Mouse (Mus musculus) liver, postnatal 0 days (tissue): ENCODE measurements around the gene Atxn1. TPM values are rescaled to one million over a fixed set of nuclear protein-coding genes. Genes with fewer than 3 reads are reported as not detected.

Experiments
- ATAC-seq: fragments of 200-750 bp; cut with Nextera tagmentation; 2 replicates; pipeline ENCODE4 v1.8.0; 2017; ENCODE audit warnings: mild to moderate bottlenecking, moderate library complexity
- DNase-seq: peaks from one replicate; pipeline ENCODE4 v3.0.0-alpha.2; 2016
- H3K27ac ChIP-seq: fragments of 300-500 bp; sonication (generic); 2 replicates; pipeline ENCODE4 v1.5.1; 2014; ENCODE audit warnings: antibody characterized with exemption, moderate library complexity, mild to moderate bottlenecking, low read depth
- H3K27me3 ChIP-seq: fragments of 300-500 bp; sonication (generic); 2 replicates; pipeline ENCODE4 v1.6.1; 2014; ENCODE audit warnings: low read length, control low read depth, mixed read lengths; ENCODE audit not compliant: insufficient read depth
- H3K36me3 ChIP-seq: fragments of 300-500 bp; sonication (generic); replicated peaks from 2 replicates; pipeline ENCODE4 v1.6.1; 2014; ENCODE audit warnings: mild to moderate bottlenecking, control low read depth, low read length, moderate library complexity, mixed read lengths; ENCODE audit not compliant: insufficient read depth
- H3K4me1 ChIP-seq: fragments of 300-500 bp; sonication (generic); 2 replicates; pipeline ENCODE4 v1.6.1; 2014; ENCODE audit warnings: antibody characterized with exemption, mild to moderate bottlenecking, control low read depth; ENCODE audit not compliant: insufficient read depth
- H3K4me2 ChIP-seq: fragments of 300-500 bp; sonication (generic); 2 replicates; pipeline ENCODE4 v1.6.1; 2014; ENCODE audit warnings: low read depth, mild to moderate bottlenecking, low read length, moderate library complexity, mixed read lengths
- H3K4me3 ChIP-seq: fragments of 300-500 bp; sonication (generic); 2 replicates; pipeline ENCODE4 v1.5.1; 2014; ENCODE audit warnings: low read depth, low read length
- H3K9ac ChIP-seq: fragments of 300-500 bp; sonication (generic); replicated peaks from 2 replicates; pipeline ENCODE4 v1.6.1; 2014; ENCODE audit warnings: mild to moderate bottlenecking, moderate library complexity
- H3K9me3 ChIP-seq: fragments of 300-500 bp; sonication (generic); 2 replicates; pipeline ENCODE4 v1.6.1; 2016; ENCODE audit warnings: mild to moderate bottlenecking, control low read depth, low read length, mixed read lengths
- CTCF ChIP-seq: sonication (generic); IDR thresholded peaks from 2 replicates; pipeline ENCODE4 v1.5.1; 2016; ENCODE audit warnings: antibody characterized with exemption, low read depth
- EP300 ChIP-seq: IDR thresholded peaks from 2 replicates; pipeline ENCODE4 v1.6.1; 2016; ENCODE audit warnings: antibody characterized with exemption, low read depth, mild to moderate bottlenecking
- WGBS: fragments of 180-500 bp; shearing (Covaris S2); extraction: QIAGEN DNeasy Blood & Tissue Kit; methylation state at CpG from one replicate; pipeline ENCODE4 v1.1.7; 2014; ENCODE audit not compliant: insufficient replicate concordance; 5-methylcytosine and 5-hydroxymethylcytosine counted together
- polyA plus RNA-seq: library from polyadenylated mRNA; unstranded; fragments of >200 nt; fragmentation: Nextera tagmentation; extraction: Ambion mirVana; gene quantifications from 2 replicates; pipeline ENCODE4 v1.2.1, GENCODE M21; 2015

The Atxn1 gene
- polyA plus RNA-seq, 1 experiment from 2014 or later = 4.4 TPM

DNA sequence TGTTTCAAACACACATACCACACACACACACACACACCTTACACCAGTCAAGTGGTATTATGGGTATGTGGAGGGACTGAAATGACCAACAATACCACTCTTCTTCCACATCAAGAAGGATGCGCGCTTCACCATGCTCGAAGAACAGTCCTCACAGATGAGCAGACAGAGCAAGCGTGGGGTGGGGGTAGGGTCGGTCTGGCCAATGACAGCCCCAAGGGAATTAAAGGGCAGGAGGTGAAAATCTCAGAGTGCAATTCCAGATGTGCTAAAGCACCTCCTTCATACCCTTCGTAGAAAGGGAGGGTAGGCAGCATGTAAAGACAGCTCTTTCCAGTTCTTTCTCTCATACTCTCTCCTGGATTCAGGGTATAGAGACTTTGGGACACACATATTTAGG, 238.6 kb downstream of the Atxn1 start:
- no peak for DNase-seq
- 87% methylated on average over 6 of the region's 6 CpGs for whole genome bisulfite sequencing
- TF ChIP-seq CTCF (no peak), EP300 (no peak)
- H3K9ac ChIP-seq = no peak overlapping the region
- H3K9me3 ChIP-seq = no peaks in the 10 kb centered on the region
- ATAC-seq = no peak
- no peak overlapping the region for H3K4me3 ChIP-seq
- no peak overlapping the region for H3K4me2 ChIP-seq
- no peaks in the 10 kb centered on the region for H3K4me1 ChIP-seq
- no peaks in the 10 kb centered on the region for H3K27me3 ChIP-seq
- no peak overlapping the region for H3K27ac ChIP-seq
- H3K36me3 ChIP-seq = no peaks in the 10 kb centered on the region

DNA sequence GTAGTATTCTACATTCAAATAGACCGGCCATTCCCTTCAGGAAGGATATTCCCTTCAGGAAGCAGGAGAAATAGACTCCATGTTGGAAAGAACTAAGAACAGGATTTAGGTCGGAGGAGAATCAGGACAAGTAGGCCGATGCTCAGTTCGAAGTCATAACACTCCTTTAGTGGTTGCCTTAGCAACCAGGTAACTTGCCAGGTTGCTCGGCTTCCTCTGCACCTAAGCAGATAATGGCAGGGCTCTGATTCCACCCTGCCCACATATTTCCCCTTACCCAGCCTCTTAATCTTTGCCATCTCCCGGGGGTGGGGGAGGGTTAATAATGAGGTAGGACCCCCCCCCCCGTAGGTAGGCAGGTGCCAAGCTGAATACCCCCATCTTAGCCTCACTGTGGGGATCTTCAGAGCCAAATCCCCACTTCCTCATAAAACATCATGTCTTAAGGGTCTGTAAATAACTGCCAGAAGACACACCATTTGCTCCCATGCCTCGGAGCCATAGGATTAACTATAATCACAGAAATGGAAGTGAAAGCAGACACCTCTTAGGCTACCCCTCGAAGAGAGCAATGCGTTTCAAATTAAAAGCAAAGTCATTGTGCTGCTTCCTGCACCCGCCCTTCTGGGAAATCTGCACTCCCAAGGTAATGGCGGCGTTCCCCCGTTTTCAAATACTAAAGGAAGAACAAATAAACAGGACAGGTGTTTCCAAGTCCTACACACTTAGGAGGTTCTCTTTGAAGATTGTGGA, 240.1 kb downstream of the Atxn1 start:
- Histone ChIP-seq H3K27ac (no peak overlapping the region), H3K4me1 (no peaks in the 10 kb centered on the region), H3K27me3 (no peaks in the 10 kb centered on the region), H3K4me2 (no peak overlapping the region), H3K9me3 (no peaks in the 10 kb centered on the region), H3K9ac (no peak overlapping the region), H3K36me3 (no peaks in the 10 kb centered on the region), H3K4me3 (no peak overlapping the region)
- DNase-seq = no peak
- TF ChIP-seq CTCF = no peak
- TF ChIP-seq EP300 = no peak
- no peak for ATAC-seq
- WGBS = 73% methylated on average over 14 of the region's 14 CpGs

DNA sequence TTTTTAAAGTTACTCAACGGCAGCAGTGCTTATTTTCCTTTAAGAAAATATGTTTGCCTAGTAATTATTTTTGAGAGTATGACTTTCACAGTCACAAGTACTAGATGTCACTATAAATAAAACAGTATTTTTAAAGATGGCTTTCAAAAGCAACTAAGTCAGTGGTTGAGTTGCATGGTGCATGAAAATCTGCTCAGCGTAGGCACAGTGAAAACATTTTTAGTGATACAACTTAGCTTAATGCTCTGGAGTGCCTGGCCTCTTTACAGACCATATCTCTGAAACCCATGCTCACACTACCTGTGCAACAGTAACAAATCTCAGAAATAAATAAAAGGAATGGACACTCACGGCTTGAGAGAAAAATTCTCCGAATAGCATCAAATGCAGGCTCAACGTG, 241.9 kb downstream of the Atxn1 start:
- DNase-seq (no peak), ATAC-seq (no peak)
- Histone ChIP-seq H3K36me3 (no peaks in the 10 kb centered on the region), H3K4me3 (no peak overlapping the region), H3K4me2 (no peak overlapping the region), H3K9ac (no peak overlapping the region), H3K9me3 (no peaks in the 10 kb centered on the region), H3K27me3 (no peaks in the 10 kb centered on the region), H3K27ac (no peak overlapping the region), H3K4me1 (no peaks in the 10 kb centered on the region)
- 81% methylated on average over 5 of the region's 5 CpGs for whole genome bisulfite sequencing
- TF ChIP-seq CTCF (no peak), EP300 (no peak)

DNA sequence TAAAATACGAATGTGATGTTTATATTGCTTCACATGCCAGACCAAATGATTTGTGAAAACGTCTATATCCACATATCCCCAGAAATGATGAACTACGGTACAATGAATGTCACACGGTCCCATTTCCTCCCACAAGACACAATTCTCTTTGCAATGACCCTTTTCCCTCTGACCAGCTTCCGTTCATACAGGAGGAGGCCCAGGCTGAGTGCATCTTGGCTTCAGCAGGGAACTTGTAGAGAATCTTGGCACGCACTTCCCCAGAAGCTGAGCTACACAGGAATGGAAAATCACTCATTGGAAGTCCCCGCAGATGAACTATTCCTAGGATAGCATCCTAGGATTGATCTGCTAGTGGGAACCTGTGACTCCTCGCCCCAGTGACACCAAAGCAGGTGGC, 243.2 kb downstream of the Atxn1 start:
- H3K4me3 ChIP-seq = no peak overlapping the region
- no peak for DNase-seq
- no peaks in the 10 kb centered on the region for H3K9me3 ChIP-seq
- no peaks in the 10 kb centered on the region for H3K27me3 ChIP-seq
- TF ChIP-seq EP300 (no peak; the same call in 1 of the 2 replicates), CTCF (no peak)
- H3K4me2 ChIP-seq = no peak overlapping the region
- no peaks in the 10 kb centered on the region for H3K4me1 ChIP-seq
- H3K36me3 ChIP-seq = no peaks in the 10 kb centered on the region
- no peak overlapping the region for H3K27ac ChIP-seq
- H3K9ac ChIP-seq = no peak overlapping the region
- 74% methylated on average over 8 of the region's 8 CpGs for WGBS
- ATAC-seq = no peak

DNA sequence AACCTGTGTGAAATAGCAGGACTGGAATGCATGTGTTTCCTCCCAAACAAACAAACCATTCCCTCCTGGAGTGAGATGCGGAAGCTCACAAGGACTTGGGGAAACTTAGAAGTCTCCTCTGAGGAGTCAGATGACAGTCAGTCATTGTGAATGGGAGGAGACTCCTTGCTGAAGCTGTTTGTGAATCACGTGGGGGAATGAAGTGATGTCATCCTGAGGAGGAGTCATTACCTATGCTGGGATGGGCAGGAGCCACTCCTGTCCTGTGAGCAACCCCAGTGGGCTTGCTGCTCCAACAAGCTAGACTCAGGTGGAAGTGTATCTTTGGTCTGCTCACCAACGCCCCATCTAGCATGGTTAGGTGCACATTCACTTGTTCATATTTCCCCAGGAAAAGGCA, 246.0 kb downstream of the Atxn1 start:
- no peaks in the 10 kb centered on the region for H3K9me3 ChIP-seq
- WGBS = 56% methylated on average over 3 of the region's 3 CpGs
- ATAC-seq = no peak

DNA sequence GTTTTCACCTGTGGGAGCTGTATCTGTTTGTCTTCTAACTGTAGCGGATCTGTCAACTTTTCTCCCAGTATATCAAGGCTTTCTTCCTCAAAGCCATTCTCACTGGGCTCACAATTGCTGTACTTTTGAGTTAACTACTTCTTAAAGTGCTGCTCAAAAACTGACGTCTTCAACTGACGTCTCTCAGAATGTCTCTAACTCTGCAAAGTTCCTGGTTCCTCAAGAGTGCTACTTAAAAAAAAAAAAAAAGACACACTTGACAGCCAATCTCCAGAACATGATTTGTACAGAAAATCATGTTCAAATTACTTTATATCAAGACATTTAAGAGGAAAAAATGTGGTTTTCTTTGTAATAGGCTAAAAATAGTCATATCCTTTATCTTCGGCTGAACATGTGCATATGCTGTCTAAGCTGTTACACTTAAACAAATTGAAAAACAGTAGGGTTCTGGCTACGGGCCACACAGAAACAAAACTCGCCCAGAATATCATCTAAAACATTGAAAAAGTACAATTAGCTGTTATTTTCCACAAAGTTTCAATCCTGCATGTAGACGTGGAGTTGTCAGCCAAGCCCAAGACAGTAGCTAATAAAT, 249.1 kb downstream of the Atxn1 start:
- Histone ChIP-seq H3K4me1 (no peaks in the 10 kb centered on the region), H3K4me3 (no peak overlapping the region), H3K4me2 (no peak overlapping the region), H3K36me3 (no peaks in the 10 kb centered on the region), H3K9ac (no peak overlapping the region), H3K27ac (no peak overlapping the region), H3K27me3 (no peaks in the 10 kb centered on the region), H3K9me3 (no peaks in the 10 kb centered on the region)
- DNase-seq = no peak
- no peak for ATAC-seq
- 53% methylated on average over 7 of the region's 7 CpGs for WGBS
- no peak for TF ChIP-seq EP300
- no peak for TF ChIP-seq CTCF

More for the DNA sequence above, 246.0 kb downstream of the Atxn1 start:
- H3K27ac ChIP-seq = no peak overlapping the region
- H3K27me3 ChIP-seq = no peaks in the 10 kb centered on the region
- no peaks in the 10 kb centered on the region for H3K36me3 ChIP-seq
- TF ChIP-seq EP300 (no peak), CTCF (no peak)
- no peak for DNase-seq
- H3K4me2 ChIP-seq = no peak overlapping the region
- H3K9ac ChIP-seq = no peak overlapping the region
- no peak overlapping the region for H3K4me3 ChIP-seq
- no peaks in the 10 kb centered on the region for H3K4me1 ChIP-seq
